Comparison of ENCODE assay signal across 8 mouse cellular contexts in the genomic region with DNA sequence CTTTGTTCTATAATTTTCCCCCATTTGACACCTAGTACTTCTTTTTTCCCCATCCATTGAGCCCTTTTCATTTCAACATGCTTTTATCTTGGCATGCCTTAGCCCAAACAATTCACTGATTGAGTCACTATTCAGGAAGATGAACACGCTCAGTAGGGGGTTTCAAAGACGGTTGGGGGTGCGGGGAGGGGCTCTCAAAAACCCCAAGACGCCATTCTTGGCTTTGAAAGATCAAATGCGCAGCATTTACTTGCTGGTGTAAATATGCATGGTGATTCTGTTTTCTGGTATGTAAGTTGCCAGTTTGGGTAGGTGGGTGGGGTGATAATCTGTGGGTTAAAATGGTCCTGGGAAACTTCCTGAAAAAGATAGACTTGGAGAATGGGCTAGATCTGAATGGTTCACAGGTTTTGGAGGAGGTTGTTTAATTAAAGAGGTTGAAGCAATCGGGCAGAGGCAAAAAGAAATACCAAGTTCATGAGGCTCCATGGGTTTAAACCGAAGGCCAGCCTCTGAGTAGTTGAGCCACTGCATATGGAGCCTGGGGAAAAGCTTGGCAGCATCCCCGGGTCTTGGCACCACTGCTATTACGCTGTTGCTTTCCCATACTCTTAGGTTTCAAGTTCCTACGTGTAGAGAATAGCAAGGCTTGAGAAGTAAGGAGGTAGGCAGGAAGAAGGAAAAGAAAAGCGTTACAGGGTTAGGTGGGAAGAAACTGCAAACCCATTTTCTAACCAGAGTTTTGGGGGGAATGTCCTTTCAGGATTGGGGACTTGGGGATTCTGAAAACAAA. TPM values are rescaled to one million over a fixed set of nuclear protein-coding genes. Genes with fewer than 3 reads are reported as not detected.
A peak's percentile ranks its signal among the peaks of the same experiment; 100 is the strongest.
DNase-seq lines count a peak whose midpoint lies in the region; ATAC-seq and TF ChIP-seq lines count a peak whose summit lies in the region.

No protein-coding gene starts in this region.

- H3K9me3 ChIP-seq in hindbrain, embryonic 16.5 days (ENCODE audit: control insufficient read depth, low read length), result no peaks in the 10 kb centered on the region
- no peaks in the 10 kb centered on the region for H3K9me3 ChIP-seq in midbrain, embryonic 13.5 days

- no peak overlapping the region for H3K27ac ChIP-seq in left cerebral cortex, adult 2 months
- peak overlapping the region; percentile 65 for H3K27ac ChIP-seq in embryonic fibroblast, embryonic 13.5 days (ENCODE audit: insufficient read depth, low read length)
- peak overlapping the region; percentile 12 for H3K27ac ChIP-seq in hindbrain, embryonic 16.5 days (ENCODE audit: low read depth, low read length)
- no peak overlapping the region for H3K27ac ChIP-seq in midbrain, embryonic 13.5 days
- H3K27ac ChIP-seq in thymus, adult 2 months (ENCODE audit: control insufficient read depth, insufficient read depth, low read length), result no peak overlapping the region

- H3K27me3 ChIP-seq in hindbrain, embryonic 16.5 days (replicated peaks; ENCODE audit: control insufficient read depth, insufficient read depth, low read length), result no peaks in the 10 kb centered on the region
- peaks cover 8% of the 10 kb centered on the region for H3K27me3 ChIP-seq in midbrain, embryonic 13.5 days
- no peaks in the 10 kb centered on the region for H3K27me3 ChIP-seq in thymus, adult 2 months (ENCODE audit: control insufficient read depth, insufficient read depth, low read length)

- no peaks in the 10 kb centered on the region for H3K4me1 ChIP-seq in embryonic fibroblast, embryonic 13.5 days (ENCODE audit: control insufficient read depth, insufficient read depth, low read length)
- H3K4me1 ChIP-seq in hindbrain, embryonic 16.5 days (ENCODE audit: control insufficient read depth, insufficient read depth, low read depth, low read length), result peaks cover 3% of the 10 kb centered on the region; the same call in 1 of the 2 replicates
- peaks cover 19% of the 10 kb centered on the region for H3K4me1 ChIP-seq in midbrain, embryonic 13.5 days (replicated peaks)
- peaks cover 6% of the 10 kb centered on the region for H3K4me1 ChIP-seq in thymus, adult 2 months (replicated peaks; ENCODE audit: control insufficient read depth, insufficient read depth, low read length)

- peak overlapping the region; percentile 65 for H3K4me2 ChIP-seq in hindbrain, embryonic 16.5 days (ENCODE audit: low read length)
- peak overlapping the region; percentile 71 for H3K4me2 ChIP-seq in midbrain, embryonic 13.5 days (replicated peaks)

- 25% methylated on average over 11 of the region's 11 CpGs for WGBS in hindbrain, embryonic 16.5 days
- 37% methylated on average over 11 of the region's 11 CpGs for WGBS in midbrain, embryonic 13.5 days
- 57% methylated on average over 11 of the region's 11 CpGs for WGBS in thymus, adult 2 months

- peak overlapping the region; percentile 67 for H3K4me3 ChIP-seq in left cerebral cortex, adult 2 months
- peak overlapping the region; percentile 64 for H3K4me3 ChIP-seq in embryonic fibroblast, embryonic 13.5 days (ENCODE audit: insufficient read depth, low read length)
- H3K4me3 ChIP-seq in hindbrain, embryonic 16.5 days (ENCODE audit: low read length), result peak overlapping the region; percentile 69
- H3K4me3 ChIP-seq in midbrain, embryonic 13.5 days (replicated peaks), result peak overlapping the region; percentile 74
- H3K4me3 ChIP-seq in thymus, adult 2 months (ENCODE audit: control insufficient read depth, insufficient read depth, low read length), result no peak overlapping the region

- no peak for DNase-seq in left cerebral cortex, adult 2 months (ENCODE audit: extremely low spot score in 1 of 2, low spot score in 2 of 2)
- no peak for DNase-seq in left cerebral cortex, adult 8-10 months (ENCODE audit: low spot score in 2 of 2)
- DNase-seq in adipocyte (ENCODE audit: low spot score), result peak; percentile 65
- no peak for DNase-seq in retina, postnatal 1 day
- DNase-seq in thymus, adult 2 months, result no peak

- TF ChIP-seq POLR2A in embryonic fibroblast, embryonic 13.5 days (IDR thresholded peaks at IDR 0.05; ENCODE audit: low read depth, low read length), result no peak
- TF ChIP-seq POLR2A in thymus, adult 2 months (IDR thresholded peaks at IDR 0.05; ENCODE audit: control insufficient read depth, extremely low read depth, insufficient read depth, low read length, poor library complexity), result no peak

- TF ChIP-seq CTCF in left cerebral cortex, adult 2 months (IDR thresholded peaks at IDR 0.05), result no peak
- no peak for TF ChIP-seq CTCF in embryonic fibroblast, embryonic 13.5 days (IDR thresholded peaks at IDR 0.05; ENCODE audit: borderline replicate concordance, insufficient read depth, low read length)
- TF ChIP-seq CTCF in thymus, adult 2 months (IDR thresholded peaks at IDR 0.05; ENCODE audit: borderline replicate concordance, control insufficient read depth, extremely low read depth, insufficient read depth, low read length, poor library complexity), result no peak

- intact Hi-C loops in left cerebral cortex, adult 2 months (cut with DNase I), result loop anchor here (2.0 kb wide), 2 partner anchors 175 to 177 kb away; a partner anchor contains a TSS

- no peak for ATAC-seq in hindbrain, embryonic 16.5 days
- ATAC-seq in midbrain, embryonic 13.5 days, result no peak

- H3K9ac ChIP-seq in hindbrain, embryonic 16.5 days (ENCODE audit: low read depth, low read length), result no peak overlapping the region; the same call in 1 of the 2 replicates
- H3K9ac ChIP-seq in midbrain, embryonic 13.5 days (replicated peaks), result peak overlapping the region; percentile 76

- H3K36me3 ChIP-seq in hindbrain, embryonic 16.5 days (ENCODE audit: control insufficient read depth, insufficient read depth, low read length), result no peaks in the 10 kb centered on the region
- no peaks in the 10 kb centered on the region for H3K36me3 ChIP-seq in midbrain, embryonic 13.5 days
- H3K36me3 ChIP-seq in thymus, adult 2 months (ENCODE audit: control insufficient read depth, insufficient read depth, low read length), result no peaks in the 10 kb centered on the region

RNA-seq across cellular contexts. Expression of a gene that starts 1.6 kb away (rescaled TPM):
- 10 to 100 TPM; 40.8 to 43.3 TPM for total RNA-seq in left cerebral cortex, adult 2 months (2021)
- 10 to 100 TPM; 41.7 to 47.9 (median 44.2) TPM for total RNA-seq in left cerebral cortex, adult 8-10 months (2022)
- polyA plus RNA-seq in embryonic fibroblast, embryonic 13.5 days (2011; ENCODE audit: insufficient read length, low read depth, missing spikeins), result 7.9 and 10.4 TPM in 2 replicates
- 7.7 and 8.0 TPM in 2 replicates for polyA plus RNA-seq in hindbrain, embryonic 16.5 days (2015; fragmentation: Nextera tagmentation; extraction: Ambion mirVana)
- 4.7 and 5.1 TPM in 2 replicates for polyA plus RNA-seq in midbrain, embryonic 13.5 days (2015; fragmentation: Nextera tagmentation; extraction: Ambion mirVana)
- 3.8 and 3.9 TPM in 2 replicates for polyA plus RNA-seq in thymus, adult 2 months (2012; rRNA removed)

Comparison
In these comparisons a context has a peak if more than half of its experiments do, and no peak if none do; other contexts are left out.
1. H3K27ac ChIP-seq: peak in embryonic fibroblast, embryonic 13.5 days (single experiment) and hindbrain, embryonic 16.5 days (single experiment); none in left cerebral cortex, adult 2 months (single experiment), midbrain, embryonic 13.5 days (single experiment) and thymus, adult 2 months (single experiment).